Mouse (Mus musculus): ENCODE measurements at regions not wholly inside any gene's neighbourhood (a gene's known extent, or its start where the extent isn't known, plus 50 kb on each side); places are given as distances from the start of the nearest gene placed in this dataset.

DNA sequence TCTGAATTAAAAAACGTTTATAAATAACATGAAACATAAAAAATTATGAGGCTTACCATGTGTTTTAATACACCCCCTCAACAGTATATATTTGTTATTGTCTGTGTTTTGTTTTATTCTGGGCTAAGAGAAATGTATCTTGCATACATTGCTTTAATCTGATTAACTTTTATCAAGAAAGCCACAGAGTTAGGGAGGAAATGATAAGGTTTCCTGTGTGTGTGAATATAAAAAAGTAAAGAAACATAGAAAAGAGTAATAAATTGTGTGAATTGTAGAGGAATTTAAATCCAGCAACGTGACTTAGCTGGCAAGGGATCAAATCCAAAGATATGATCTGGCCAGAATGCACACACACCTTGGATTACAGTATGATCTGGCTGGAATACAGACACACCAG, 77.1 kb upstream of the St8sia4 start:
- H3K27me3 ChIP-seq (ENCODE audit: control insufficient read depth, insufficient read depth, low read length), result no peaks in the 10 kb centered on the region
- WGBS (ENCODE audit: insufficient replicate concordance), result 34% methylated on average over 2 of the region's 2 CpGs
- H3K9me3 ChIP-seq (ENCODE audit: control insufficient read depth, low read length), result no peaks in the 10 kb centered on the region
- no peak overlapping the region for H3K27ac ChIP-seq
- no peak overlapping the region for H3K4me2 ChIP-seq (ENCODE audit: low read depth)
- no peak for TF ChIP-seq EP300 (IDR thresholded peaks at IDR 0.05; ENCODE audit: low read depth)
- no peak for TF ChIP-seq CTCF (IDR thresholded peaks at IDR 0.05; ENCODE audit: low read depth)
- H3K36me3 ChIP-seq (replicated peaks; ENCODE audit: control insufficient read depth, insufficient read depth, low read depth), result no peaks in the 10 kb centered on the region
- H3K4me1 ChIP-seq (replicated peaks; ENCODE audit: control insufficient read depth in 2 of 2, insufficient read depth in 2 of 2, low read length in 1 of 2), result no peaks in the 10 kb centered on the region
- ATAC-seq (ENCODE audit: insufficient read depth), result no peak
- no peak overlapping the region for H3K9ac ChIP-seq (replicated peaks)
- no peak overlapping the region for H3K4me3 ChIP-seq (ENCODE audit: insufficient read depth in 1 of 2, low read depth in 2 of 2, low read length in 2 of 2)
- no peak for DNase-seq (ENCODE audit: low read depth in 3 of 3, low spot score in 3 of 3)

DNA sequence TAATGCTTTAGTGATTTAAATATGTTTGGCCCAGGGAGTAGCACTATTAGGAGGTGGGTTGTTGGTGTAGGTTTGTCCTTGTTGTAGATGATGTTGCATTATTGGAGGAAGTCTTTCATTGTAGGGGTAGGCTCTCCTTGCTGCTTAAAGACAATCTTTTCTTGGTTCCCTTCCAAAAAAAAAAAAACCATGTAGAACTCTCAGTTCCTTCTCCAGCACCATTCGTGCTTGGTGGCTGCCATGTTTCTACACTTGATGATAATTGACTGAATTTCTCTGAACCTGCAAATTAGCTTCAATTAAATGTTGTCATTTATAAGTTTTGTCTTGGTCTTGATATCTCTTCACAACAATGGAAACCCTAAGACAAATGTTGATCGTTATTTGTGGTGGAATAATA, 76.0 kb upstream of the St8sia4 start:
- TF ChIP-seq CTCF (IDR thresholded peaks at IDR 0.05; ENCODE audit: low read depth) (no peak), EP300 (IDR thresholded peaks at IDR 0.05; ENCODE audit: low read depth) (no peak)
- DNase-seq (ENCODE audit: low read depth in 3 of 3, low spot score in 3 of 3) (no peak), ATAC-seq (ENCODE audit: insufficient read depth) (no peak)
- Histone ChIP-seq H3K9me3 (ENCODE audit: control insufficient read depth, low read length) (no peaks in the 10 kb centered on the region), H3K4me2 (ENCODE audit: low read depth) (no peak overlapping the region), H3K4me1 (replicated peaks; ENCODE audit: control insufficient read depth in 2 of 2, insufficient read depth in 2 of 2, low read length in 1 of 2) (no peaks in the 10 kb centered on the region), H3K27me3 (ENCODE audit: control insufficient read depth, insufficient read depth, low read length) (no peaks in the 10 kb centered on the region), H3K9ac (replicated peaks) (no peak overlapping the region), H3K27ac (no peak overlapping the region), H3K4me3 (ENCODE audit: insufficient read depth in 1 of 2, low read depth in 2 of 2, low read length in 2 of 2) (no peak overlapping the region), H3K36me3 (replicated peaks; ENCODE audit: control insufficient read depth, insufficient read depth, low read depth) (no peaks in the 10 kb centered on the region)
- WGBS (ENCODE audit: insufficient replicate concordance), result 70% methylated on average over 2 of the region's 2 CpGs

DNA sequence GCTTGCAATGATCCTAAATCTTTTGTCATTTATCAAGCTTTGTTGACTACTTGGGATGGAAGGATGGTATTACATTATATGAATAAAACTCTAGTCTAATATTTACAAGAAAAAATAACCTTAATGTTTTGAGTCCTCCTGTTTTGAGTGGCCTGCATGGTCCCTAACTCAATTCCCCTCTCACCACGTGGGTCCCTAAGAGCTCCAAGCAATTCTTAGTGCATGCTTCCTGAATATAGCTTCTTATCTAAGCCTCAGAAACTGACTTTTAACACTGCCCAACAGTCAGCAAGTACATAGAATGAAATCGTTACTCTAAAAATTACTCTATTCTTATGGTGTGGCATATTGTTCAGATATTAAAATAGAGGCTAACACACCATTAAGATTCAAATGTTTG, 52.1 kb upstream of the St8sia4 start:
- H3K27ac ChIP-seq, result no peak overlapping the region
- WGBS (ENCODE audit: insufficient replicate concordance), result 21% methylated on average over 2 of the region's 2 CpGs
- no peaks in the 10 kb centered on the region for H3K27me3 ChIP-seq (ENCODE audit: control insufficient read depth, insufficient read depth, low read length)
- no peaks in the 10 kb centered on the region for H3K9me3 ChIP-seq (ENCODE audit: control insufficient read depth, low read length)
- H3K4me2 ChIP-seq (ENCODE audit: low read depth), result no peak overlapping the region
- H3K9ac ChIP-seq (replicated peaks), result no peak overlapping the region
- H3K36me3 ChIP-seq (replicated peaks; ENCODE audit: control insufficient read depth, insufficient read depth, low read depth), result no peaks in the 10 kb centered on the region
- DNase-seq (ENCODE audit: low read depth in 3 of 3, low spot score in 3 of 3) (no peak), ATAC-seq (ENCODE audit: insufficient read depth) (no peak)
- no peak overlapping the region for H3K4me3 ChIP-seq (ENCODE audit: insufficient read depth in 1 of 2, low read depth in 2 of 2, low read length in 2 of 2)
- no peak for TF ChIP-seq EP300 (IDR thresholded peaks at IDR 0.05; ENCODE audit: low read depth)
- TF ChIP-seq CTCF (IDR thresholded peaks at IDR 0.05; ENCODE audit: low read depth), result no peak
- no peaks in the 10 kb centered on the region for H3K4me1 ChIP-seq (replicated peaks; ENCODE audit: control insufficient read depth in 2 of 2, insufficient read depth in 2 of 2, low read length in 1 of 2)

DNA sequence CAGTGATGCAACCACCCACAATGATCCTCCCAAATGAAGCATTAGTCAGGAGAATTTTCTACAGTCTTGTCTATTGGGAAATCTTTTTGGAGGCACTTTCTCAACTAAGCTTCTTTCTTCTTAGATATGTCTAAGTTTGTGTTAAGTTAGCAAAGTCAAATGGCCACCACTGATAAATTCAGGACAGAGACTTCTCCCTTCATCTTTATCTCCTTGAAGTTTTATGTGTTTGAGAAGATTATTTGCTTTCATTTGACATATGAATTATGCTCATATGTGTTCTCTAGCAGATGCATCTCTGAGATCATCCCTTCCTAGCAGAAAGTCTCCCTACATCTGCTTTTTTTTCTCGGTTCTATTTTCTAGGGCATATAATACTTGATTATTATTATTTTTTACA, 51.4 kb upstream of the St8sia4 start:
- Histone ChIP-seq H3K4me1 (replicated peaks; ENCODE audit: control insufficient read depth in 2 of 2, insufficient read depth in 2 of 2, low read length in 1 of 2) (no peaks in the 10 kb centered on the region), H3K4me3 (ENCODE audit: insufficient read depth in 1 of 2, low read depth in 2 of 2, low read length in 2 of 2) (no peak overlapping the region), H3K9ac (replicated peaks) (no peak overlapping the region), H3K4me2 (ENCODE audit: low read depth) (no peak overlapping the region), H3K27ac (no peak overlapping the region), H3K27me3 (ENCODE audit: control insufficient read depth, insufficient read depth, low read length) (no peaks in the 10 kb centered on the region), H3K9me3 (ENCODE audit: control insufficient read depth, low read length) (no peaks in the 10 kb centered on the region), H3K36me3 (replicated peaks; ENCODE audit: control insufficient read depth, insufficient read depth, low read depth) (no peaks in the 10 kb centered on the region)
- TF ChIP-seq CTCF (IDR thresholded peaks at IDR 0.05; ENCODE audit: low read depth) (no peak), EP300 (IDR thresholded peaks at IDR 0.05; ENCODE audit: low read depth) (no peak)
- WGBS (ENCODE audit: insufficient replicate concordance), result 50% methylated on average over 1 of the region's 1 CpGs
- ATAC-seq (ENCODE audit: insufficient read depth) (no peak), DNase-seq (ENCODE audit: low read depth in 3 of 3, low spot score in 3 of 3) (no peak)

All from liver, embryonic 14.5 days (tissue).